Mouse (Mus musculus) retina, postnatal 7 days (tissue): ENCODE results near the gene Ugt1a10.
"Not testable (repeated sequence)": the region's sequence is repeated elsewhere in the genome, so short reads cannot be mapped to it uniquely, and the experiment has no call there.

Experiments
- DNase-seq: peaks from one replicate; pipeline ENCODE4 v3.0.0-alpha.2; 2012; ENCODE audit warnings: low read depth, low spot score

The Ugt1a10 gene

DNA sequence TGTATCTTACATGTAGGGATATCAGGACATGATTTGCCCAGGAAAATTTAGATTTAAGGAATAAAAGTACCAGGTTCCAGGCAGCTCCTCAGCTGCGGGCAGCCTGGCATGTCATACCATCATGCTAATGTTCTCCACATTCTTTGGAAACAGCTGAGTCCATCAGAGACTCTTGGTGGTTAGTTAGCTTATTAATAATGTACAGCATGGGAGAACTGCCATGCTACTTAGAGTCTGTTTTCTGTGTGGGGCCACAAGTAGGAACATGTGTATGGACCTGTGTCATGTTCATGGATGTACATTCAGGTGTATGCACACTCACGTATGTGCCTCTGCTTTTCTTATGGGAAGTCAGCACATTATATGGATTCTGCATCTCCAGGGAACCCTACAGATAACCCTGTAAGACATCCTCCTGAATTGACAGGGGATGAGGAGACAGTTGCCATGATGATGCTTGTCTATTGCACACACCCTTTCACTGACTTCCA, 159.3 kb downstream of the Ugt1a10 start:
- no peak for DNase-seq

DNA sequence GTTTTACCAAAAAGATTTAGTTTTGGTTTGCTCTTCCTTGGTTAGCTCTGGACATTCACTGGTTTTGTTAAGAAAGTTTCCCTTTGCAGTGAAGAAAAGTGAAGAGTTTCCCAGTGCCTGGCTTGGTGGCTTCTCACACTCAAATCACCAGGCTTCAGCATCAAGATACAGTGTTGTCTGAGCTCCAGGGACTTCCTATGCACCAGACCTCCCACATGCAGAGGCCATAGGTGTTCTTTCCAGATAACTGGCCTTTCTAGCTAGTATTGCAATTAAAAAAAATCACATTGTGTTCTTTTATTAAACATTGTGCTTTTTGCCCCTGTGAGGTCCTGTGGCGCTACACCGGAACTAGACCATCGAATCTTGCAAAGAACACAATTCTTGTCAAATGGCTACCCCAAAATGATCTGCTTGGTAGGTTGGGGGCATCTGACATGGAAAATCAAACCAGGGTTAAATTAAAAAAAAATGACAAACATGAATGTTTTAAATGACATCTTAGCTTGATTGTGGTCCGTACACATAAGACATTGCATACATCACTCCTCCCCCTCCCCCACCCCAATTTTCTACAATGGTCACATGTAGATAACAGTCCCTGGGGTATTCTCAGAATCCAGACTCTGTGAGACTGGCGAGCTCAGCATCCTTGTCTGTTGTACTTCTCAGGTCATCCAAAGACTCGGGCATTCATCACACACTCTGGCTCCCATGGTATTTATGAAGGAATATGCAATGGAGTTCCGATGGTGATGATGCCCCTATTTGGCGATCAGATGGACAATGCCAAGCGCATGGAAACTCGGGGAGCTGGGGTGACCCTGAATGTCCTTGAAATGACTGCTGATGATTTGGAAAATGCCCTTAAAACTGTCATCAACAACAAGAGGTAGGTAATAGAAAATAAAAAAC, 160.5 kb downstream of the Ugt1a10 start:
- DNase-seq: no peak

DNA sequence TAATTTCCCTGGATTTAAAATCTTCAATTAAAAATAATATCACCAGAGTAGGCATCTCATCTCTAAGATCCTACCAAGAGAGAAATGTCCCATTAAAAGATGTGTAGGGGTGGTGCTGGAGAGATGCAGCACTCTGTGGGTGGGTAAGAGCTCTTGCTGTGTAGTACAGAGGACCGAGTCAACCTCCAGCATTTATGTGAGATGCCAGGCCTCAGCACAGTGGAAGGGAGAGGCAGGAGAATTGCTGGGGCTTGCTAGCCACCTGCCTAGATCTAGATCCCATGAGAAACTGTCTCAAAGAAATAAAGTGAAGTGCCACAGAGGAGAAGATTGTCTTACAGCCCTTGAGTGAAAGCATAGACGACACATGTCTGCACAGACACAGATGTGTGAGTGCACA, 161.4 kb downstream of the Ugt1a10 start:
- DNase-seq: no peak

DNA sequence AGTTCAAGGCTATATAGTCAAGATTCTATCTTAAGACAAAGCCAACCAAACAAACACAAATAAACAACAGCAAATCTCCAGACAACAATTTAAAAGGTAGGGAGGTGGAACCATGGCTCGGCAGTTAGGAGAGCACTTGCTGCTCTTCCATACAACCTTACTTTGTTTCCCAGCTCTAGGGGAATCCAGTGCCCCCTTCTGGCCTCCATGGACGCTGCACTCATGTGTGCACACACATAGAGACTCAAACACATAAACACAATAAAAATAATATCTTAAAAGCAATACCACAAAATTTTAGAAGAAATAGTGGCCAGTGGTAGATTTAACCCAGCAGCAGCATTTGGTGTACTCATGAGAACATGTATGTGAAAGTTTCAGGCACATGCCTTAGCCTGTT, 162.0 kb downstream of the Ugt1a10 start:
- no peak for DNase-seq

DNA sequence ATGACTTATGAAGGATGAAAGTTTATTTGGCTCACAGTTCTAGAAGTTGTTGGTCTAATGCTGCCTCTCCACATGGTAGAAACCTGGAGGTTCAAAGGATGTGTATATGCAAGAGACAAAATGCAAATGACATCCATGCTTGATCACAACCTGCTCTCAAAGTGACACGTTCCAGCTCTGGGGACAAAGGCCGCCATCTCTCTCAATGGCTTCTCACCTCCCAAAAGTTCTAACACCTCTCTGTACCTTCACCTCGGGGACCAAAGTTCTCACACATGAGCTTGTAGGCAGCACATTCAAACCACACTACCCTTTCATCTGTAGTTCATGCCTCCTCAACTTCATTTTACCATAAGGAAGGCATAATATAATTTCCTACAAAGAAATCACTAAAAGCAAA, 162.4 kb downstream of the Ugt1a10 start:
- DNase-seq: no peak

- DNase-seq: no peak
Measured at GRCm38 (mm10) chr1:88218051-88218450, 162.9 kb downstream of the Ugt1a10 start.

DNA sequence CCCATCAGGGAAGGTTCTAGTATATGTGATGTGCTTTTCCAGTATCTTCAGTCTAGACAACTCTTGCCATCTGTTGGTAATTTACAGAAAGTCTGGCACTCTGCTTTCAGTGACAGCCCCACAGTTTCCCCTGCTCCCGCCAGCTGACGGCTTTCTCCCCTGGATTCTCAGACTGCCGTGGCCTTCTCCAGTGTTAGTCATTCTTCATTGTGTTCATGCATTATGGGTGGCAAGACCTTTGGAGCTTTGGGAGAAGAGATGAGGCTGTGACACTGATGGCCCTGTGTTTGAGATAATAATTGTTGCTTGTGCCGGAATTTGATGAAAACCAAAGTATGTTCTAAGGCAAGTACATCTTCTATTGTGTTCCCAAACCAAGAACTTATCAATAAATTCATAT, 163.4 kb downstream of the Ugt1a10 start:
- DNase-seq: no peak

- no peak for DNase-seq
Measured at GRCm38 (mm10) chr1:88219054-88219453, 163.9 kb downstream of the Ugt1a10 start.

- no peak for DNase-seq
Measured at GRCm38 (mm10) chr1:88220336-88220735, 165.1 kb downstream of the Ugt1a10 start.

DNA sequence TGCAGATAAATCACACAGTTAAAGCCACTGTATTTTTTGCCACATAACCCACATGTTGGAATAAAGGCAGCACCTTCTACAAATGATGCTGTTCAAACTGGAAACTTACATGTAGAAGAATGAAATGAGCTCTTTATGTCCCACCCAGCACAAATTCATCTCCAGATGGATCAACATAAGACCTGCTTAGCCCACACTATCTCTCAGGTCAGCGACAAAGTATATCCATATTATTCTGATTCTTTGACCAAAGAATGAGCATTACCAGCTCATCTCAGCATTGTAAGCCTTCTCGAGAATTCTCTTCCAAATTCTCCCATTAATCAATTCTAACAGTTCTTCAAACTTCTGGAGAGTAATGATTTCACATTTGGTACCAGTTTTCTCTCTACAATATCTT, 167.0 kb downstream of the Ugt1a10 start:
- no peak for DNase-seq

DNA sequence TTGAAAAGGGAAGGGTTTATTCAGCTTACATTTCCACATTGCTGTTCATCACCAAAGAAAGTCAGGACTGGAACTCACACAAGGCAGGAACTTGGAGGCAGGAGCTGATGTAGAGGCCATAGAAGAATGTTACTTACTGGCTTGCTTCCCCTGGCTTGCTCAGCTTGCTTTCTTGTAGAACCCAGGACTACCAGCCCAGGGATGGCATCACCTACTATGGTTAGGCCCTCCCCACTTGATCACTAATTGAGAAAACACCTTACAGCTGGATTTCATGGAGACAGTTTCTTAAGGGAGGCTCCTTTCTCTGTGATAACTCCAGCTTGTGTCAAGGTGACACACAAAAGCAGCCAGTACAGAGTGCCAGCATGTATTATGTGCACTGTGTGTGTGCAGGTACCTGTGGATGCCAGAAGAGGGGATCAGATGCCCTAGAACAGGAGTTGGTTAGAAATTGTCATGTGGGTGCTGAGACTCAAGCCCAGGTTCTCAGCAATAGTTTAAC, 167.9 kb downstream of the Ugt1a10 start:
- not testable (repeated sequence) for DNase-seq

- no peak for DNase-seq
Measured at GRCm38 (mm10) chr1:88223591-88223990, 168.4 kb downstream of the Ugt1a10 start.

DNA sequence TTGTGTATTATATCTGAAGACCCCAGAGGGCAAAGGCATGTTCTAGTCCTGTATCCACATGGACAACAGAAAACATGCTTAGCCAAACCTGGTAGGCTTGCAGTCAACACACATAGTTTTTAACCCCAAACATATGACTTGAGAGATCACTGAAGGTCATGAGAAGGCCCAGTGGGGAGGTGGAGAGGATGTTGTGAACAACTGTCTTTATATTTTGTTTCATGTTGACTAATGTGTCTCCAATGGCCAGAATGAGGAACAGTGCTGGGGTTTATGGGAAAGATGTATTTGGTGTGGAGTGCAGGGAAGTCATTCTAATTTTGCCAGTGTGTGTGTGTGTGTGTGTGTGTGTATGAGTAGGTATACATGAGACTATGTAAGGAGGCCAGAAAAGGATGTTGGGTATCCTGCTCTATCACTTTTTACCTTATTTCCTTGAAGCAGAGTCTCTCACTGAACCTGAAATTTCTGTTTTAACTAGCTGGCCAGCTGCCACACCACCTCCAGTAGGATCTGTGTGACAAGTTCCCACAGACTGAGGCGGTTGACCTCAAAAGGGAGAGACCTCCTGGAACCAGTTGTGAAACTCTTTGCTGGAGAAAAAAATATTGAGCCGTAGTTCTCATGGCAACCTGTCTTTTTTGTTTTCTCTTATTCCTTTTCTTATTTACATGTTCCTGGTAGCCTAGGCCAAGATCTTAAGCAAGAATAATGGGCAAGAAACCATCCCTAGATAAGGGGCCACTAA, 169.0 kb downstream of the Ugt1a10 start:
- DNase-seq: no peak

- not testable (repeated sequence) for DNase-seq
Measured at GRCm38 (mm10) chr1:88225301-88225700, 170.1 kb downstream of the Ugt1a10 start.

DNA sequence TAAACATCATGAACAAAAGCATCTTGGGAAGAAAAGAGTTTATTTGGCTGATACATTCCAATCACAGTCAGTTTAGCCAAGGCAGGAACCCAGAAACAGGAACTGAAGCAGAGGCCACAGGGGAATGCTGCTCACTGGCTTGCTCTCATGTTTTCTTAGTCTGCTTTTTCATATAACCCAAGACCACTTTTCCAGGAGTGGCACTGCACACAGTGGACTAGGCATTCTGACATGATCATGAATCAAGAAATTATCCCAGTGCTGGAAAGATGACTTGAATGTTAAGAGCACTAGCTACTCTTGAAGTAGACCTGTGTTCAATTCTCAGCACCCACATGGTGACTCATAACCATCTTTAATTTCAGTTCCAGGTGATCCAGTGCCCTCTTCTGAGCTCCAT, 170.6 kb downstream of the Ugt1a10 start:
- no peak for DNase-seq

GRCm38 (mm10) chr1:88226670-88227379, 171.6 kb downstream of the Ugt1a10 start, which contains the start of gene Mroh2a:
Gene Mroh2a, plus strand, starts transcription at chr1:88226986.
- no peak for DNase-seq

DNA sequence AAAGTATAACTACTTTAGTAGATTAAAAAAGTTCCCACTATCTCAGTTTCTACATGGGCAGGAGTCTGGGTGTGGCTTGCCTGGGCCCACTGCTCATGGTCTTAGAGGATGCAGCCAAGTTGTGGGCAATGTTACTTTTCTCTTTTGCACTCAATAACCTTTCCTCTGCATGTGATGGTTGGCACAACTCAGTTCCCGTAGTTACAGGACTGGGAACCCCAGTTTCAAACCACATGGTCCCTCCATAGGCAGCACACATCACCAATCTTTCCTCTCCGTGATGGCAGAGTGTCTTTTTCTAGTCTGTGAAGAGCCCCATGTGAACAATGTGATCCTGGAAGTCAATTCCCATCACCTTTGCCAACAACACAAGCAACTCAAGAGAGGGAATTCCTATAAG, 172.3 kb downstream of the Ugt1a10 start:
- DNase-seq: no peak

DNA sequence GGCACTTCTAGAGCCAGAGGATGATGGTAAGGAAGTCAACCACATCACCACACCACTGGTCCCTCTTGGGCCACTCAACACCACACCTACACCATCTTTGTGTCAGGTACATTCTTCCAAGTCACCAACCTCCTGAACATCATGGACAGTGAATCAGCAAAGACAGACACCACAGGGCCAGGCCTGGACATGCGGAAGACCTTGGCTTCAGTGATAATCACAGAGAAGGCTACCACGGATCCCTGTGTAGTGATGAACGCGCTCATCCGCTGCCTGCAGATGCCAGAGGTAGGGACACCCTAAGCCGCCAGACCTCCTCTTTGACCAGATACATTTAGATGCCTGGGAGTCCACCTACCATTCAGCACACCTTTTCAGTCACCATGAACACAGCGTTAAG, 172.9 kb downstream of the Ugt1a10 start:
- DNase-seq: no peak

GRCm38 (mm10) chr1:88229566-88229965, 174.4 kb downstream of the Ugt1a10 start:
- no peak for DNase-seq

- DNase-seq: no peak
Measured at GRCm38 (mm10) chr1:88229986-88230385, 174.8 kb downstream of the Ugt1a10 start.

DNA sequence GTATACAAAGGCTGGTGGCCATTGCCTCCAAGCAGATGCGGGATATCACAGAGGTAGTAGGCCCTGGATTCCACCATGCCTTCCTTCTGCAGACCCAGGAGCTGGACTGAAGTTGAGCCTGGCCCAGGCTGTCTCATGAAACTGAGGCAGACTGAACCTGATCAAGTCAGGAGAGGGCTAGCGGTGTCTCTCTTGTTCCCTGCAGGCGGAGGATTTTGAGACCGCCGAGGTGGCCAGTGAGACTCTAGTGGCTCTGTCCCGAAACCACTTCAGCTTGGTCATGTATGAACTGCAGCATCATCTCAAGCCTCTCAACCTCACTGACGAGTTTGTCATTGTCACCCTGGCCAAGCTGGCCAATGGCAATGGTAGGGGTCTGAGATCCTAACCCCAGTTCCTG, 175.2 kb downstream of the Ugt1a10 start:
- DNase-seq: no peak
